ENCODE assay signal across 27 mouse cellular contexts in genomic region chr3:52653006-52653405, GRCm38 (mm10).
DNase-seq lines count a peak whose midpoint lies in the region; ATAC-seq and TF ChIP-seq lines count a peak whose summit lies in the region.
"Had no signal": no experiment of that assay in that cellular context is flagged by ENCODE, and none has a peak within 500 bp of the region (broad histone marks: within the 10 kb centered on the region; RNA-seq: fewer than 3 reads in every experiment).

No protein-coding gene starts in this region.

- no peak for ATAC-seq in liver, embryonic 12.5 days
- ATAC-seq in lung, postnatal 0 days, result no peak
- ATAC-seq in intestine, postnatal 0 days, result peak; percentile 77
- ATAC-seq: CD4-positive, CD25-positive, alpha-beta regulatory T cell, adult 4 months; forebrain, embryonic 15.5 days had no signal

- TF ChIP-seq POLR2A in liver, adult 2 months (IDR thresholded peaks at IDR 0.05; ENCODE audit: extremely low read depth, insufficient read depth, low read length), result no peak

- H3K27ac ChIP-seq in liver, adult 2 months (replicated peaks; ENCODE audit: insufficient read depth, low read depth, low read length), result no peak overlapping the region
- no peak overlapping the region for H3K27ac ChIP-seq in liver, embryonic 12.5 days
- H3K27ac ChIP-seq in lung, postnatal 0 days (ENCODE audit: low read length), result no peak overlapping the region
- H3K27ac ChIP-seq in intestine, postnatal 0 days (ENCODE audit: low read depth, low read length), result no peak overlapping the region
- H3K27ac ChIP-seq: embryonic facial prominence, embryonic 10.5 days; embryonic facial prominence, embryonic 13.5 days; forebrain, embryonic 12.5 days; forebrain, embryonic 15.5 days; gastrocnemius, adult 2 months; heart, embryonic 10.5 days; heart, embryonic 13.5 days; hindbrain, embryonic 12.5 days; hindbrain, embryonic 15.5 days had no signal

- H3K79me2 ChIP-seq in liver, adult 2 months (ENCODE audit: control insufficient read depth, insufficient read depth, low read length), result no peaks in the 10 kb centered on the region

- H3K27me3 ChIP-seq in liver, adult 2 months (ENCODE audit: control insufficient read depth, insufficient read depth, low read length), result no peaks in the 10 kb centered on the region
- H3K27me3 ChIP-seq in liver, embryonic 12.5 days (replicated peaks), result no peaks in the 10 kb centered on the region
- no peaks in the 10 kb centered on the region for H3K27me3 ChIP-seq in lung, postnatal 0 days (replicated peaks; ENCODE audit: insufficient read depth, low read length)
- H3K27me3 ChIP-seq in intestine, postnatal 0 days (replicated peaks; ENCODE audit: control insufficient read depth, insufficient read depth, low read length), result no peaks in the 10 kb centered on the region
- H3K27me3 ChIP-seq: forebrain, embryonic 12.5 days; forebrain, embryonic 15.5 days; hindbrain, embryonic 15.5 days had no signal

- no peak overlapping the region for H3K4me3 ChIP-seq in liver, adult 2 months (ENCODE audit: insufficient read depth, low read depth, low read length)
- H3K4me3 ChIP-seq in liver, embryonic 12.5 days, result no peak overlapping the region
- H3K4me3 ChIP-seq in lung, postnatal 0 days (ENCODE audit: low read depth, low read length), result no peak overlapping the region
- no peak overlapping the region for H3K4me3 ChIP-seq in intestine, postnatal 0 days (ENCODE audit: low read depth, low read length)
- H3K4me3 ChIP-seq: embryonic facial prominence, embryonic 10.5 days; embryonic facial prominence, embryonic 13.5 days; erythroblast, embryonic 14.5 days; forebrain, embryonic 12.5 days; forebrain, embryonic 15.5 days; gastrocnemius, adult 2 months; heart, embryonic 10.5 days; heart, embryonic 13.5 days; hindbrain, embryonic 12.5 days; hindbrain, embryonic 15.5 days had no signal

- no peak overlapping the region for H3K4me2 ChIP-seq in liver, embryonic 12.5 days
- H3K4me2 ChIP-seq in lung, postnatal 0 days (replicated peaks; ENCODE audit: low read depth, low read length), result no peak overlapping the region
- 0 out of 2 replicates have a peak overlapping the region, but pooled peaks have one; percentile 14 for H3K4me2 ChIP-seq in intestine, postnatal 0 days (replicated peaks; ENCODE audit: low read depth)
- H3K4me2 ChIP-seq: embryonic facial prominence, embryonic 13.5 days; forebrain, embryonic 12.5 days; forebrain, embryonic 15.5 days; heart, embryonic 13.5 days; hindbrain, embryonic 12.5 days; hindbrain, embryonic 15.5 days had no signal

- 0 out of 2 replicates have a peak, but pooled peaks have one; percentile 41 for TF ChIP-seq EP300 in lung, postnatal 0 days (IDR thresholded peaks at IDR 0.05)

- peak; percentile 93 for DNase-seq in liver, adult 2 months (ENCODE audit: extremely low read depth, low read depth, low spot score)
- no peak for DNase-seq in lung, postnatal 0 days (ENCODE audit: low spot score)
- DNase-seq in lung, postnatal 14 days, result no peak
- peak; percentile 71 for DNase-seq in yolk sac, embryonic 10.5 days (ENCODE audit: low spot score)
- no peak for DNase-seq in cerebellum, postnatal 25 days
- no peak for DNase-seq in thymus, postnatal 4 days
- DNase-seq: adrenal gland, adult 2 months; adrenal gland, postnatal 14 days; cerebellum, adult 11 months; cerebellum, adult 2 months; cerebellum, adult 9-11 months; cerebellum, postnatal 36 days; embryo, embryonic 11 days; gastrocnemius, adult 2 months; gastrocnemius, postnatal 25 days had no signal

- WGBS in liver, adult 2 months, result 22% methylated on average over 5 of the region's 5 CpGs
- WGBS in liver, embryonic 12.5 days (ENCODE audit: insufficient replicate concordance), result 44% methylated on average over 5 of the region's 5 CpGs
- WGBS in lung, postnatal 0 days, result 32% methylated on average over 5 of the region's 5 CpGs
- WGBS in intestine, postnatal 0 days, result 24% methylated on average over 5 of the region's 5 CpGs

- H3K4me1 ChIP-seq in liver, adult 2 months (ENCODE audit: control insufficient read depth, insufficient read depth, low read length), result peaks cover 11% of the 10 kb centered on the region; the same call in 1 of the 2 replicates
- H3K4me1 ChIP-seq in liver, embryonic 12.5 days, result no peaks in the 10 kb centered on the region
- H3K4me1 ChIP-seq in lung, postnatal 0 days (ENCODE audit: insufficient read depth, low read depth, low read length), result no peaks in the 10 kb centered on the region
- H3K4me1 ChIP-seq in intestine, postnatal 0 days (replicated peaks; ENCODE audit: control insufficient read depth, insufficient read depth, low read length), result no peaks in the 10 kb centered on the region
- H3K4me1 ChIP-seq: forebrain, embryonic 12.5 days; forebrain, embryonic 15.5 days; heart, embryonic 13.5 days; hindbrain, embryonic 12.5 days; hindbrain, embryonic 15.5 days had no signal

- H3K9ac ChIP-seq in liver, adult 2 months (ENCODE audit: low read depth, low read length), result no peak overlapping the region
- no peak overlapping the region for H3K9ac ChIP-seq in liver, embryonic 12.5 days
- no peak overlapping the region for H3K9ac ChIP-seq in lung, postnatal 0 days (replicated peaks; ENCODE audit: low read depth)
- H3K9ac ChIP-seq in intestine, postnatal 0 days (ENCODE audit: low read depth, low read length), result no peak overlapping the region
- H3K9ac ChIP-seq: embryonic facial prominence, embryonic 13.5 days; forebrain, embryonic 12.5 days; forebrain, embryonic 15.5 days; heart, embryonic 13.5 days; hindbrain, embryonic 12.5 days; hindbrain, embryonic 15.5 days had no signal

- no peak for TF ChIP-seq CTCF in liver, adult 2 months (IDR thresholded peaks at IDR 0.05; ENCODE audit: low read depth, low read length)
- no peak for TF ChIP-seq CTCF in lung, postnatal 0 days (IDR thresholded peaks at IDR 0.05)
- TF ChIP-seq CTCF in intestine, postnatal 0 days (IDR thresholded peaks at IDR 0.05; ENCODE audit: low read depth), result no peak

- H3K9me3 ChIP-seq in liver, embryonic 12.5 days (replicated peaks), result no peaks in the 10 kb centered on the region
- no peaks in the 10 kb centered on the region for H3K9me3 ChIP-seq in lung, postnatal 0 days (ENCODE audit: low read length)
- no peaks in the 10 kb centered on the region for H3K9me3 ChIP-seq in intestine, postnatal 0 days (ENCODE audit: control insufficient read depth)
- H3K9me3 ChIP-seq: embryonic facial prominence, embryonic 10.5 days; embryonic facial prominence, embryonic 13.5 days; forebrain, embryonic 12.5 days; forebrain, embryonic 15.5 days; heart, embryonic 10.5 days; hindbrain, embryonic 12.5 days; hindbrain, embryonic 15.5 days had no signal

- no peaks in the 10 kb centered on the region for H3K36me3 ChIP-seq in liver, adult 2 months (ENCODE audit: control insufficient read depth, insufficient read depth, low read length)
- H3K36me3 ChIP-seq in liver, embryonic 12.5 days, result no peaks in the 10 kb centered on the region
- H3K36me3 ChIP-seq in lung, postnatal 0 days (ENCODE audit: insufficient read depth, low read length), result no peaks in the 10 kb centered on the region
- no peaks in the 10 kb centered on the region for H3K36me3 ChIP-seq in intestine, postnatal 0 days (ENCODE audit: control insufficient read depth, insufficient read depth)
- H3K36me3 ChIP-seq: embryonic facial prominence, embryonic 10.5 days; embryonic facial prominence, embryonic 13.5 days; forebrain, embryonic 12.5 days; forebrain, embryonic 15.5 days; heart, embryonic 10.5 days; heart, embryonic 13.5 days; hindbrain, embryonic 12.5 days; hindbrain, embryonic 15.5 days had no signal

Comparison
In these comparisons a context has a peak if more than half of its experiments do, and no peak if none do; other contexts are left out.
1. DNase-seq: peak in liver, adult 2 months (single experiment) and yolk sac, embryonic 10.5 days (single experiment); none in lung, postnatal 0 days (single experiment), lung, postnatal 14 days (single experiment), cerebellum, postnatal 25 days (0 of 2) and thymus, postnatal 4 days (single experiment).